Mouse (Mus musculus): ENCODE measurements around the gene Tor1aip2. TPM values are rescaled to one million over a fixed set of nuclear protein-coding genes. Genes with fewer than 3 reads are reported as not detected.

The Tor1aip2 gene
- total RNA-seq, 1 experiment: 94.3 TPM

DNA sequence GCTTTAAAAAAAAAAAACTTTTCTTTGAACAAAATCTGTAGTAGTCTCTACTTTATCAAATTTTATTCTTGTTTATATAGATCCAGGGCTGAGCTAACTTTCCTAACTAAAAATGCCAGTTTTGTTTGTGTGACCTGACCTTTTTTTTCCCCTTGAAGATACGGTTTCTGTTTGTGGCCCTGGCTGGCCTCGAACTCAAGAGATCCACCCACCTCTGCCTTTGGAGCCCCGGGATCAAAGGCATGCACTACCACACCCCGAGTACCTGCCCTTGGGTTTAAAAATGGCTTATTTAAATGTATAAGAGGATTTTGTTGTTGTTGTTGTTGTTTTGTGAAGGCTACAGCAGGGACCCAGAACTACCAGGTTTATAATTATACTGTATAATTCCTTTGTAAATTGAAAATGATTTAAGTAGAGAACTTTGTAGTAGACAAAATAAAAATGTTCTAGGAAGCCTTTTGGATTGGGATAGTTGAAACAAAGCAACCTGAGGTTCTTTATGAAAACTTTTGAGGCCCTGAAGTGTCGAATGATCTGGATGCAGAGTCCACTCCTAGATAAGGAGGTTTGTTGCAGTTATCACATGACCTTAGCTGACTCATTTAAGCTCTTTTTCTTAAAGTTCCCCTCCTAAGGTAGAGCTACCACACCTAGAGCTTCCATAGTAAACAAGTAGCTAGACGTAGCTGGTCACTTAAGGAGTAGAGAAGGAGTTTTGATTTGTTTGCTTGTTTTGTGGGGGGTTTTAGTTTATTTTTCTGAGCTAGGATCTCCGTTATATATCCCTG lies 6.4 kb downstream of the Tor1aip2 start:
- no peak overlapping the region; the same call in 1 of the 2 replicates for H3K27ac ChIP-seq (ENCODE audit: insufficient read depth, low read depth, low read length, poor library complexity, severe bottlenecking)
- no peaks in the 10 kb centered on the region for H3K9me3 ChIP-seq (ENCODE audit: control insufficient read depth, insufficient read depth, low read depth, low read length)
- H3K4me1 ChIP-seq (ENCODE audit: control insufficient read depth in 2 of 2, insufficient read depth in 2 of 2, low read length in 2 of 2, poor library complexity in 1 of 2): no peaks in the 10 kb centered on the region
- in situ Hi-C loops (cut with MboI; ENCODE audit: low sequenced_read_pairs in 2 of 2, unreplicated experiment in 2 of 2): no loop called here
- H3K4me3 ChIP-seq (ENCODE audit: insufficient read depth in 1 of 2, low read depth in 1 of 2, low read length in 2 of 2, poor library complexity in 1 of 2, severe bottlenecking in 1 of 2): peak overlapping the region; percentile 72 to 76
- peaks cover 12% of the 10 kb centered on the region for H3K36me3 ChIP-seq (ENCODE audit: control insufficient read depth, insufficient read depth, low read length, poor library complexity, severe bottlenecking)
- H3K9ac ChIP-seq (ENCODE audit: insufficient read depth, low read depth, low read length, poor library complexity, severe bottlenecking): peak overlapping the region; percentile 63; the same call in 1 of the 2 replicates
- TF ChIP-seq MAFK (IDR thresholded peaks at IDR 0.05; ENCODE audit: insufficient read depth, low read depth, low read length) (no peak), ZNF384 (IDR thresholded peaks at IDR 0.05; ENCODE audit: low read depth, low read length) (no peak), ZC3H11A (IDR thresholded peaks at IDR 0.05; ENCODE audit: borderline replicate concordance, low read depth, low read length) (no peak), CHD2 (IDR thresholded peaks at IDR 0.05; ENCODE audit: low read depth, low read length) (no peak), HCFC1 (IDR thresholded peaks at IDR 0.05; ENCODE audit: borderline replicate concordance, insufficient read depth, low read length) (no peak)
- no peak for DNase-seq (ENCODE audit: low read depth, low spot score)

DNA sequence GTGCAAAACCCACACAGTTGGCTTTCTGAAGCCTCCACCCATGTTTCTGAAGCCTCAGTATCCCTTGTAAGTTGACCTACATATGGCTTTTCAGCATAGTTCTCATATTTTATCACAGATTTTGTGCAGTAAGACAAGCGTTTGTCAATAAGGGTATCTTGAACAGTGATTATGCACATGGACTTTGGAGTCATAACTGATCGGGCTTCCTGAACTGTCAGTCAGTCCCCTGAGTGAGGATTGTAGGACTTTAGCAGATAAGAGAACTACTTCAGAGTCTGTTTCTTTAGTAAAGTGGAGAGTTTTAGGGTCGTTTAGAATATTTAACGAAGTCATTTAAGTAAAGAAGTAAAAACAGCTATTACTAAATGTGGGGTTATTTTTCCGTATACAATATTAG lies 7.3 kb downstream of the Tor1aip2 start:
- H3K4me3 ChIP-seq (ENCODE audit: insufficient read depth in 1 of 2, low read depth in 1 of 2, low read length in 2 of 2, poor library complexity in 1 of 2, severe bottlenecking in 1 of 2): peak overlapping the region; percentile 72 to 76; a peak in 1 of 4 replicates
- TF ChIP-seq HCFC1 (IDR thresholded peaks at IDR 0.05; ENCODE audit: borderline replicate concordance, insufficient read depth, low read length) (no peak), MAFK (IDR thresholded peaks at IDR 0.05; ENCODE audit: insufficient read depth, low read depth, low read length) (no peak), CHD2 (IDR thresholded peaks at IDR 0.05; ENCODE audit: low read depth, low read length) (no peak), ZNF384 (IDR thresholded peaks at IDR 0.05; ENCODE audit: low read depth, low read length) (no peak), ZC3H11A (IDR thresholded peaks at IDR 0.05; ENCODE audit: borderline replicate concordance, low read depth, low read length) (no peak)
- peak overlapping the region; percentile 29; the same call in 1 of the 2 replicates for H3K9ac ChIP-seq (ENCODE audit: insufficient read depth, low read depth, low read length, poor library complexity, severe bottlenecking)
- no peaks in the 10 kb centered on the region for H3K4me1 ChIP-seq (ENCODE audit: control insufficient read depth in 2 of 2, insufficient read depth in 2 of 2, low read length in 2 of 2, poor library complexity in 1 of 2)
- DNase-seq (ENCODE audit: low read depth, low spot score): no peak
- peaks cover 13% of the 10 kb centered on the region for H3K36me3 ChIP-seq (ENCODE audit: control insufficient read depth, insufficient read depth, low read length, poor library complexity, severe bottlenecking)
- in situ Hi-C loops (cut with MboI; ENCODE audit: low sequenced_read_pairs in 2 of 2, unreplicated experiment in 2 of 2): no loop called here
- no peaks in the 10 kb centered on the region for H3K9me3 ChIP-seq (ENCODE audit: control insufficient read depth, insufficient read depth, low read depth, low read length)
- no peak overlapping the region for H3K27ac ChIP-seq (ENCODE audit: insufficient read depth, low read depth, low read length, poor library complexity, severe bottlenecking)

- no peak for TF ChIP-seq MAFK (IDR thresholded peaks at IDR 0.05; ENCODE audit: insufficient read depth, low read depth, low read length)
- TF ChIP-seq ZNF384 (IDR thresholded peaks at IDR 0.05; ENCODE audit: low read depth, low read length): no peak
- no peak for TF ChIP-seq ZC3H11A (IDR thresholded peaks at IDR 0.05; ENCODE audit: borderline replicate concordance, low read depth, low read length)
- TF ChIP-seq HCFC1 (IDR thresholded peaks at IDR 0.05; ENCODE audit: borderline replicate concordance, insufficient read depth, low read length): no peak
- no peak for TF ChIP-seq CHD2 (IDR thresholded peaks at IDR 0.05; ENCODE audit: low read depth, low read length)
- Histone ChIP-seq H3K4me1 (ENCODE audit: control insufficient read depth in 2 of 2, insufficient read depth in 2 of 2, low read length in 2 of 2, poor library complexity in 1 of 2) (no peaks in the 10 kb centered on the region), H3K27ac (ENCODE audit: insufficient read depth, low read depth, low read length, poor library complexity, severe bottlenecking) (no peak overlapping the region), H3K9ac (ENCODE audit: insufficient read depth, low read depth, low read length, poor library complexity, severe bottlenecking) (no peak overlapping the region; the same call in 1 of the 2 replicates), H3K36me3 (ENCODE audit: control insufficient read depth, insufficient read depth, low read length, poor library complexity, severe bottlenecking) (peaks cover 16% of the 10 kb centered on the region), H3K9me3 (ENCODE audit: control insufficient read depth, insufficient read depth, low read depth, low read length) (no peaks in the 10 kb centered on the region), H3K4me3 (ENCODE audit: insufficient read depth in 1 of 2, low read depth in 1 of 2, low read length in 2 of 2, poor library complexity in 1 of 2, severe bottlenecking in 1 of 2) (no peak overlapping the region)
- DNase-seq (ENCODE audit: low read depth, low spot score): peak; percentile 43
- in situ Hi-C loops (cut with MboI; ENCODE audit: low sequenced_read_pairs in 2 of 2, unreplicated experiment in 2 of 2): no loop called here
Measured at GRCm38 (mm10) chr1:156043027-156043426, 7.8 kb downstream of the Tor1aip2 start.

- in situ Hi-C loops (cut with MboI; ENCODE audit: low sequenced_read_pairs in 2 of 2, unreplicated experiment in 2 of 2): no loop called here
- H3K4me3 ChIP-seq (ENCODE audit: insufficient read depth in 1 of 2, low read depth in 1 of 2, low read length in 2 of 2, poor library complexity in 1 of 2, severe bottlenecking in 1 of 2): no peak overlapping the region
- H3K9ac ChIP-seq (ENCODE audit: insufficient read depth, low read depth, low read length, poor library complexity, severe bottlenecking): no peak overlapping the region
- peaks cover 20% of the 10 kb centered on the region for H3K36me3 ChIP-seq (ENCODE audit: control insufficient read depth, insufficient read depth, low read length, poor library complexity, severe bottlenecking)
- TF ChIP-seq CHD2 (IDR thresholded peaks at IDR 0.05; ENCODE audit: low read depth, low read length) (no peak), MAFK (IDR thresholded peaks at IDR 0.05; ENCODE audit: insufficient read depth, low read depth, low read length) (no peak), ZNF384 (IDR thresholded peaks at IDR 0.05; ENCODE audit: low read depth, low read length) (no peak), ZC3H11A (IDR thresholded peaks at IDR 0.05; ENCODE audit: borderline replicate concordance, low read depth, low read length) (no peak), HCFC1 (IDR thresholded peaks at IDR 0.05; ENCODE audit: borderline replicate concordance, insufficient read depth, low read length) (no peak)
- DNase-seq (ENCODE audit: low read depth, low spot score): no peak
- H3K9me3 ChIP-seq (ENCODE audit: control insufficient read depth, insufficient read depth, low read depth, low read length): no peaks in the 10 kb centered on the region
- no peak overlapping the region for H3K27ac ChIP-seq (ENCODE audit: insufficient read depth, low read depth, low read length, poor library complexity, severe bottlenecking)
- H3K4me1 ChIP-seq (ENCODE audit: control insufficient read depth in 2 of 2, insufficient read depth in 2 of 2, low read length in 2 of 2, poor library complexity in 1 of 2): no peaks in the 10 kb centered on the region; a peak in 1 of 4 replicates
Measured at GRCm38 (mm10) chr1:156044211-156044611, 9.0 kb downstream of the Tor1aip2 start.

Data from ES-E14 (cell line).